Mouse (Mus musculus) liver, postnatal 0 days (tissue): Measurements from ENCODE around the gene Drd4.
"Not testable (repeated sequence)": the region's sequence is repeated elsewhere in the genome, so short reads cannot be mapped to it uniquely, and the experiment has no call there.

Experiments used
- CTCF ChIP-seq: sonication (generic); IDR thresholded peaks from 2 replicates; pipeline ENCODE4 v1.5.1; 2016; ENCODE audit warnings: antibody characterized with exemption, low read depth
- EP300 ChIP-seq: IDR thresholded peaks from 2 replicates; pipeline ENCODE4 v1.6.1; 2016; ENCODE audit warnings: antibody characterized with exemption, low read depth, mild to moderate bottlenecking

GRCm38 (mm10) chr7:141250486-141250885 lies 41.3 kb upstream of the Drd4 start:
- not testable (repeated sequence) for TF ChIP-seq CTCF, EP300
